Comparison of ENCODE assay signal across 8 mouse cellular contexts in the genomic region with DNA sequence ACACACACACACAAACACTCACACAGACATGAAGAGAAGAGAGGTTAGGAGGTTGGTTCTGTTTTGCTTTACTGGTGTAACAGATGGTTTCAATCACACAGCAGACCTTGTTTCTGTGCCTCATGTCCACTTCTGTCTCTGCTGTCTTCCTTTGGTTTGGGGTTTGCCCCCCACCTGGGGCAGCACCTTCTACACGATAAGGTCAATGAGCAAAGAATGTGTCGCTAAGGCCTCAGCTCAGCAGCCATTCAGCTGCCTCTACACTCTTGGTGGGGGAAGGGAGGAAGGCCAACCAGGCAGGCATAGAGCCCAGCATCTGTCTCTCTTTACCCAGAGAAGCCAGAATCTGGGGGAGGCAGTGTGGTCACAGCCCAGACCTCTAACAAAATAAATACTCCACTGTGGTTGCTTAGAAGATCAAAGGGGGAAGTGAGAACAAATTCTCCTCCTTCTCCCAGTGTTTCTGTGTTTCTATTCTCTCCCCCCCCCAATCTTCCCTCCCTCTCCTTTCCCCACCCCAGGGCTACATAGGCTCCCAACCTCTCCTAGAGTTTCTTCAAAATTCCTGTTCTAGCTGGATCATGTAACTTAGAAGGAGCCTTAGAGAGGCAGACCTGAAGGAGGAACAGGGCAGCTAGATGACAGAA. TPM values are rescaled to one million over a fixed set of nuclear protein-coding genes. Genes with fewer than 3 reads are reported as not detected.
DNase-seq lines count a peak whose midpoint lies in the region; ATAC-seq lines count a peak whose summit lies in the region.

No protein-coding gene starts in this region.

- no peak for ATAC-seq in CD4-positive, CD25-positive, alpha-beta regulatory T cell, adult 4 months

- peak; percentile 42 for DNase-seq in CD4-positive, CD25-positive, alpha-beta regulatory T cell, adult 2 months (ENCODE audit: low read depth, low spot score)
- peak; percentile 38 for DNase-seq in left cerebral cortex, postnatal 4 days
- DNase-seq in left cerebral cortex, postnatal 36 days (ENCODE audit: low spot score in 2 of 2): no peak
- peak; percentile 67 for DNase-seq in embryo, embryonic 9.5 days (ENCODE audit: extremely low spot score)
- DNase-seq in lung, postnatal 4 days: peak; percentile 57 to 68
- DNase-seq in layer of hippocampus, adult 9-11 months: no peak
- DNase-seq in layer of hippocampus, adult 11-12 months (ENCODE audit: low spot score): no peak

- intact Hi-C loops in left cerebral cortex, postnatal 4 days (cut with DNase I): no loop called here
- intact Hi-C loops in left cerebral cortex, postnatal 36 days (cut with DNase I): no loop called here

RNA-seq across cellular contexts. Expression of a gene that starts 5.5 kb away (rescaled TPM):
- polyA plus RNA-seq in CD4-positive, CD25-positive, alpha-beta regulatory T cell, adult 4 months (2017; shearing (Covaris generic)): 1 to 10 TPM; 8.4 to 8.8 TPM
- 100 to 1,000 TPM; 187 to 192 TPM for total RNA-seq in left cerebral cortex, postnatal 4 days (2021)
- total RNA-seq in left cerebral cortex, postnatal 36 days (2021): 100 to 1,000 TPM; 266 to 286 TPM

RNA-seq across cellular contexts. Expression of a gene that starts 15.6 kb away (rescaled TPM):
- polyA plus RNA-seq in CD4-positive, CD25-positive, alpha-beta regulatory T cell, adult 4 months (2017; shearing (Covaris generic)): 10 to 100 TPM; 12.2 to 13.0 TPM
- 10 to 100 TPM; 43.3 to 45.8 TPM for total RNA-seq in left cerebral cortex, postnatal 4 days (2021)
- 10 to 100 TPM; 27.5 to 31.8 TPM for total RNA-seq in left cerebral cortex, postnatal 36 days (2021)

RNA-seq across cellular contexts. Expression of a gene that starts 47.7 kb away (rescaled TPM):
- not detected for polyA plus RNA-seq in CD4-positive, CD25-positive, alpha-beta regulatory T cell, adult 4 months (2017; shearing (Covaris generic))
- total RNA-seq in left cerebral cortex, postnatal 4 days (2021): under 1 TPM in 1 of 2 experiments, not detected in 1; 0.08 TPM
- not detected for total RNA-seq in left cerebral cortex, postnatal 36 days (2021)

Comparison
In these comparisons a context has a peak if more than half of its experiments do, and no peak if none do; other contexts are left out.
1. DNase-seq: peak in CD4-positive, CD25-positive, alpha-beta regulatory T cell, adult 2 months (single experiment), left cerebral cortex, postnatal 4 days (single experiment), embryo, embryonic 9.5 days (single experiment) and lung, postnatal 4 days (2 of 2); none in left cerebral cortex, postnatal 36 days (0 of 2), layer of hippocampus, adult 9-11 months (single experiment) and layer of hippocampus, adult 11-12 months (single experiment).